Mouse (Mus musculus) liver, adult 2 months (tissue): Measurements from ENCODE around the gene Nfkbib. TPM values are rescaled to one million over a fixed set of nuclear protein-coding genes. Genes with fewer than 3 reads are reported as not detected.

Experiments used
- DNase-seq: peaks from one replicate; pipeline ENCODE4 v3.0.0-alpha.2; 2011; ENCODE audit warnings: low read depth, low spot score; ENCODE audit errors: extremely low read depth
- H3K27ac ChIP-seq: fragments of 200-500 bp; replicated peaks from 2 replicates; pipeline ENCODE4 v1.5.1; 2012; ENCODE audit warnings: low read depth, mild to moderate bottlenecking, control low read depth, inconsistent platforms, low read length; ENCODE audit not compliant: insufficient read depth
- H3K27me3 ChIP-seq: fragments of 200-500 bp; 2 replicates; pipeline ENCODE4 v1.6.1; 2012; ENCODE audit warnings: mild to moderate bottlenecking, moderate library complexity, low read length, inconsistent platforms; ENCODE audit not compliant: control insufficient read depth, insufficient read depth
- H3K36me3 ChIP-seq: fragments of 200-500 bp; 2 replicates; pipeline ENCODE4 v1.6.1; 2012; ENCODE audit warnings: low read length, inconsistent platforms; ENCODE audit not compliant: control insufficient read depth, insufficient read depth
- H3K4me1 ChIP-seq: fragments of 200-500 bp; 2 replicates; pipeline ENCODE4 v1.6.1; 2011; ENCODE audit warnings: low read length; ENCODE audit not compliant: control insufficient read depth, insufficient read depth
- H3K4me3 ChIP-seq: fragments of 200-500 bp; 2 replicates; pipeline ENCODE4 v1.5.1; 2011; ENCODE audit warnings: low read depth, mild to moderate bottlenecking, control low read depth, low read length, moderate library complexity; ENCODE audit not compliant: insufficient read depth
- H3K79me2 ChIP-seq: fragments of 200-500 bp; 2 replicates; pipeline ENCODE4 v1.6.1; 2012; ENCODE audit warnings: inconsistent platforms, mild to moderate bottlenecking, low read length, moderate library complexity; ENCODE audit not compliant: control insufficient read depth, insufficient read depth
- H3K9ac ChIP-seq: fragments of 200-500 bp; 2 replicates; pipeline ENCODE4 v1.6.1; 2012; ENCODE audit warnings: low read depth, mild to moderate bottlenecking, control low read depth, inconsistent platforms, low read length
- CTCF ChIP-seq: fragments of 200-500 bp; IDR thresholded peaks from 2 replicates; pipeline ENCODE4 v1.5.1; 2011; ENCODE audit warnings: low read depth, low read length, control low read depth
- POLR2A ChIP-seq: fragments of 200-500 bp; IDR thresholded peaks from 2 replicates; pipeline ENCODE4 v1.6.1; 2011; ENCODE audit warnings: low read length, control low read depth; ENCODE audit not compliant: insufficient read depth; ENCODE audit errors: extremely low read depth
- WGBS: fragments of 180-500 bp; shearing (Covaris S2); methylation state at CpG from one replicate; pipeline ENCODE4 v1.1.7; 2018; 5-methylcytosine and 5-hydroxymethylcytosine counted together
- polyA plus RNA-seq: library from polyadenylated mRNA; depleted of rRNA; stranded (reverse); fragments of >200 nt; gene quantifications from 2 replicates; pipeline ENCODE4 v1.2.3, GENCODE M21; 2012
- total RNA-seq: library from RNA; depleted of rRNA; stranded (reverse); fragments of >200 nt; gene quantifications from 2 replicates; pipeline ENCODE4 v1.2.3, GENCODE M21; 2014

Gene Nfkbib
- total and polyA plus RNA-seq, 2 experiments = 7.3 to 39.9 TPM

- WGBS = under 1% methylated on average over 35 of the region's 35 CpGs
- peak overlapping the region; percentile 72 for H3K9ac ChIP-seq
- TF ChIP-seq POLR2A (no peak), CTCF (no peak)
- peaks cover 7% of the 10 kb centered on the region for H3K4me1 ChIP-seq
- peak overlapping the region; percentile 79 for H3K4me3 ChIP-seq
- H3K27ac ChIP-seq = peak overlapping the region; percentile 96
- peak; percentile 71 for DNase-seq
- no peaks in the 10 kb centered on the region for H3K27me3 ChIP-seq
- H3K36me3 ChIP-seq = peaks cover 21% of the 10 kb centered on the region
- H3K79me2 ChIP-seq = peaks cover 9% of the 10 kb centered on the region; the same call in 1 of the 2 replicates
Observed at GRCm38 (mm10) chr7:28809401-28810089, 42.2 kb upstream of the Nfkbib start.

DNA sequence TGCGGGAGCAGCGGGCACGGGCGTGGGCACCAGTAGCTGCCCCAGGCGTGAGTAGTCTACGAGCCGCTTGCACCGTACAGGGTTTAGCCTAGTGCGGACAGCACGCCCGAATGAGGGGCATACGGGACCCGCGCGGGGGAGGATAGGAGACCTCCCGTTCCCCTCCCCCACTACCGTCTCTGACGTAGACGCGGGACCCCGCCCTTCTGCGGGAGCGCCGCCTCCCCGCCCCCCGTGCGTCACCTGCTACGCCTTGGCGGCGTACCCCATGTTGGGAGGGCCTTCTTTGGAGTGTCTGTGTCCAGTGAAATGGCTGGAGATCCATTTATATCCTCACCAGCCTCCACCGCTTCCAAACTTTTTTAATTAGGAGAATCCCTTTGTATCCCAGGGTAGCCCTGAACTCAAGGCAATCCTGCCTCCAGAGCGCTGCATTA, 41.7 kb upstream of the Nfkbib start:
- Histone ChIP-seq H3K4me1 (peaks cover 7% of the 10 kb centered on the region), H3K27me3 (no peaks in the 10 kb centered on the region), H3K79me2 (peaks cover 9% of the 10 kb centered on the region; the same call in 1 of the 2 replicates), H3K36me3 (peaks cover 15% of the 10 kb centered on the region), H3K27ac (peak overlapping the region; percentile 96), H3K9ac (peak overlapping the region; percentile 88), H3K4me3 (peak overlapping the region; percentile 79)
- TF ChIP-seq CTCF (no peak), POLR2A (no peak)
- peak; percentile 77 for DNase-seq
- 0% methylated on average over 31 of the region's 32 CpGs for WGBS

- Histone ChIP-seq H3K79me2 (peaks cover 9% of the 10 kb centered on the region; the same call in 1 of the 2 replicates), H3K36me3 (peaks cover 9% of the 10 kb centered on the region), H3K4me1 (peaks cover 9% of the 10 kb centered on the region), H3K27me3 (no peaks in the 10 kb centered on the region), H3K9ac (peak within 1 kb of the TSS; percentile 88), H3K4me3 (peak within 1 kb of the TSS; percentile 79), H3K27ac (peak within 1 kb of the TSS; percentile 96)
- TF ChIP-seq CTCF (no peak), POLR2A (no peak)
- WGBS = 2% methylated on average over 35 of the region's 35 CpGs
- peak; percentile 65 for DNase-seq
Observed at GRCm38 (mm10) chr7:28808221-28808941, 41.1 kb upstream of the Nfkbib start, which contains the start of gene Hnrnpl. Gene Hnrnpl, plus strand, starts transcription at chr7:28808541.

DNA sequence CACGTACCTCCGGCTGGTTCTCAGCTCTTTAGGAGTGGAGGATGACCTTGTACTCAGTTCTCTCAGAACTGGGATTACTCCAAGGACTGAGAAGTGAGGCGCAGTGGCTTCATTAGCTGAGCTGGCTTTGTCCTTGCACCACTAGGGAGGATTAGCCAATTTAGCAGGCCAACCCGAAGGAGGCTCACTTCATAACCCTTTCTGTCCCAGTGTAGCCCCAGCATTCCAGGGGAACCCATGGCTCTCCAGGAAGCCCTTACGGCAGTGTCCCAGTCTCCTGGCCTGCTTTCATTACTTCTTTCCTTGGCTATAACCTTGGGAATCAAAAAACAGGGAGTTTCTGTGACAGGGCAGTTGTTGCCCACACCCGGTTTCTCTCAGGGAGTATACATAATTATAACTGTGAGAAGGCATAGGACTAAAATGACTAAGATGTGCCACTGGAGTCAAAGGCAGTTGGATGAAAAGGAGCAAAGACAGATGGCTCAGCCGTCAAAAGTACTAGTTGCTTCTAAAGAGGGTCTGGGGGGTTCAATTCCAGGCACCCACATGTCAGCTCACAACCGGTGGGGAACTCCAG, 40.4 kb upstream of the Nfkbib start:
- H3K9ac ChIP-seq = peak overlapping the region; percentile 88
- 45% methylated on average over 6 of the region's 8 CpGs for WGBS
- H3K36me3 ChIP-seq = peaks cover 3% of the 10 kb centered on the region; the same call in 1 of the 2 replicates
- peak overlapping the region; percentile 96 for H3K27ac ChIP-seq
- TF ChIP-seq POLR2A = no peak
- TF ChIP-seq CTCF = no peak
- peak overlapping the region; percentile 79; the same call in 1 of the 2 replicates for H3K4me3 ChIP-seq
- no peaks in the 10 kb centered on the region for H3K27me3 ChIP-seq
- peaks cover 13% of the 10 kb centered on the region for H3K4me1 ChIP-seq
- DNase-seq = no peak
- H3K79me2 ChIP-seq = peaks cover 9% of the 10 kb centered on the region; the same call in 1 of the 2 replicates

GRCm38 (mm10) chr7:28806869-28807268, 39.6 kb upstream of the Nfkbib start:
- H3K27ac ChIP-seq = no peak overlapping the region
- H3K79me2 ChIP-seq = peaks cover under 1% of the 10 kb centered on the region; the same call in 1 of the 2 replicates
- no peak for TF ChIP-seq POLR2A
- TF ChIP-seq CTCF = no peak
- H3K36me3 ChIP-seq = 0 out of 2 replicates have a peak, but pooled peaks cover under 1% of the 10 kb centered on the region
- no peak for DNase-seq
- no peak overlapping the region for H3K9ac ChIP-seq
- H3K4me3 ChIP-seq = no peak overlapping the region
- H3K27me3 ChIP-seq = no peaks in the 10 kb centered on the region
- H3K4me1 ChIP-seq = peaks cover 9% of the 10 kb centered on the region
- WGBS = 69% methylated on average over 4 of the region's 4 CpGs
